Mouse (Mus musculus) C2C12 (cell line): ENCODE data around the gene Htt. TPM values are rescaled to one million over a fixed set of nuclear protein-coding genes. Genes with fewer than 3 reads are reported as not detected.

Experiments
- H3K27me3 ChIP-seq: one replicate; pipeline ENCODE4 v1.6.1; 2011; ENCODE audit not compliant: control insufficient read depth, insufficient read depth, insufficient read length
- H3K36me3 ChIP-seq: one replicate; pipeline ENCODE4 v1.6.1; 2011; ENCODE audit not compliant: control insufficient read depth, insufficient read depth
- H3K4me3 ChIP-seq: one replicate; pipeline ENCODE4 v1.5.1; 2011; ENCODE audit warnings: mild to moderate bottlenecking, control low read depth; ENCODE audit not compliant: poor library complexity, insufficient read depth, severe bottlenecking
- H3K79me2 ChIP-seq: one replicate; pipeline ENCODE4 v1.6.1; 2011; ENCODE audit not compliant: control insufficient read depth, insufficient read depth
- H3K79me3 ChIP-seq: one replicate; pipeline ENCODE4 v1.6.1; 2011; ENCODE audit warnings: low read depth, control low read depth
- H3ac ChIP-seq: one replicate; pipeline ENCODE3; 2011; ENCODE audit warnings: low read depth; ENCODE audit not compliant: control insufficient read depth, insufficient read length
- CEBPB ChIP-seq: IDR thresholded peaks from one replicate; pipeline ENCODE4 v1.6.1; 2011; ENCODE audit warnings: low read depth, mild to moderate bottlenecking, control low read depth, moderate library complexity
- CTCF ChIP-seq: IDR thresholded peaks from one replicate; pipeline ENCODE4 v1.5.1; 2011; ENCODE audit not compliant: control insufficient read depth, insufficient read depth, insufficient read length
- FOSL1 ChIP-seq: IDR thresholded peaks from one replicate; pipeline ENCODE4 v1.8.0; 2011; ENCODE audit warnings: mild to moderate bottlenecking, low read length; ENCODE audit not compliant: poor library complexity, insufficient read depth, severe bottlenecking
- MAX ChIP-seq: IDR thresholded peaks from one replicate; pipeline ENCODE4 v1.6.1; 2011; ENCODE audit warnings: mild to moderate bottlenecking, control low read depth
- MYOD1 ChIP-seq: IDR thresholded peaks from one replicate; pipeline ENCODE4 v1.6.1; 2011; ENCODE audit warnings: low read depth; ENCODE audit not compliant: control insufficient read depth, insufficient read length
- MYOG ChIP-seq: IDR thresholded peaks from one replicate; pipeline ENCODE4 v1.6.1; 2011; ENCODE audit not compliant: control insufficient read depth, insufficient read length; ENCODE audit errors: extremely low read depth
- USF1 ChIP-seq: IDR thresholded peaks from one replicate; pipeline ENCODE4 v1.6.1; 2011; ENCODE audit warnings: low read depth, mild to moderate bottlenecking, control low read depth, moderate library complexity
- polyA plus RNA-seq: library from polyadenylated mRNA; unstranded; fragments of >200 nt; fragmentation: generic; extraction: Trizol; gene quantifications from one replicate; pipeline ENCODE4 v1.2.1, GENCODE M21; 2012; ENCODE audit warnings: missing spikeins

Htt gene
- polyA plus RNA-seq, 1 experiment = 8.0 TPM

DNA sequence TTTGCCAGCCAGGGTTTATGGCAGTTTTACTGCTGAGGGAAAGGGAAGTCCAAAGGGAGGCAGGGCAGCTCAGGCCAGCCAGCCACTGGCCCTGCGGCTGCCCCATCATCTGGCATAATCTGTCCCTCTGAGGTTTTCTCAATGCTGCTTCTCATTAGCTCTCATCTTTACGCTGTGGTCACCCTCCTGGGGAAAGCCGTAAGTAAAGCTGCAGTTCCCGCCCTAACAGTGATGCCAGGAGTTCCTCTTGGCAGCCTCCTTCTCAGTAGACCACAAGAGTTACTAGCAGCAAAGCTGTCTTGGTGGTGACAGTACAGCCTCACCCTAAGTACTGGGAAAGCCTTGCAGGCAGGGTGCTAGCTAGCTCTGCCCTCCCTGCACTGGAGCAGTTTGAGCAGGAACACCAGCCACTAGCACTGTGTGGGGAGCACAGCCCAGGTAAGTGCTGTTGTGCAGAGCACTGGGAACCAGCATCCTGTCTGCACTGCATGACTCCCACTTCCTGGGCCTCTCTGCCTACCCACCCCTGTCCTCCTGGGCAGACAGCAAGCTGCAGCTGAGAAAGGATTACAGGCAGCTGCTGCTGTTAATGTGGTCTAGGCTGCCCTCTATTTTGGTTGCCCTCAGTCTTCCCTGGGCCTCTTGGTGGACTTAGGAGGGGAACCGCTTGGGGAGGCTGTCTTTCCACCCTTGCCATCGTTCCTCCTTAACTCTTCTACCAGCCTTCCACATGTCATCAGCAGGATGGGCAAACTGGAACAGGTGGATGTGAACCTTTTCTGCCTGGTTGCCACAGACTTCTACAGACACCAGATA lies 146.6 kb downstream of the Htt start, which contains the start of gene Msantd1:
Gene Msantd1, plus strand, starts transcription at position 103 of the 816 bp plus-strand sequence.
- Histone ChIP-seq H3K27me3 (no peaks in the 10 kb centered on the region), H3K79me2 (no peaks in the 10 kb centered on the region), H3K36me3 (peaks cover 27% of the 10 kb centered on the region), H3K79me3 (no peaks in the 10 kb centered on the region), H3ac (no peak within 1 kb of the TSS), H3K4me3 (no peak within 1 kb of the TSS)
- TF ChIP-seq USF1 (no peak), MYOG (no peak), CEBPB (no peak), MAX (no peak), FOSL1 (no peak), MYOD1 (no peak), CTCF (no peak)

- H3K36me3 ChIP-seq = peaks cover 26% of the 10 kb centered on the region
- TF ChIP-seq CEBPB (no peak), FOSL1 (no peak), MAX (no peak), MYOG (no peak), CTCF (no peak), MYOD1 (no peak), USF1 (no peak)
These were observed 147.4 kb downstream of the Htt start for GRCm38 (mm10) chr5:34908726-34909633.

DNA sequence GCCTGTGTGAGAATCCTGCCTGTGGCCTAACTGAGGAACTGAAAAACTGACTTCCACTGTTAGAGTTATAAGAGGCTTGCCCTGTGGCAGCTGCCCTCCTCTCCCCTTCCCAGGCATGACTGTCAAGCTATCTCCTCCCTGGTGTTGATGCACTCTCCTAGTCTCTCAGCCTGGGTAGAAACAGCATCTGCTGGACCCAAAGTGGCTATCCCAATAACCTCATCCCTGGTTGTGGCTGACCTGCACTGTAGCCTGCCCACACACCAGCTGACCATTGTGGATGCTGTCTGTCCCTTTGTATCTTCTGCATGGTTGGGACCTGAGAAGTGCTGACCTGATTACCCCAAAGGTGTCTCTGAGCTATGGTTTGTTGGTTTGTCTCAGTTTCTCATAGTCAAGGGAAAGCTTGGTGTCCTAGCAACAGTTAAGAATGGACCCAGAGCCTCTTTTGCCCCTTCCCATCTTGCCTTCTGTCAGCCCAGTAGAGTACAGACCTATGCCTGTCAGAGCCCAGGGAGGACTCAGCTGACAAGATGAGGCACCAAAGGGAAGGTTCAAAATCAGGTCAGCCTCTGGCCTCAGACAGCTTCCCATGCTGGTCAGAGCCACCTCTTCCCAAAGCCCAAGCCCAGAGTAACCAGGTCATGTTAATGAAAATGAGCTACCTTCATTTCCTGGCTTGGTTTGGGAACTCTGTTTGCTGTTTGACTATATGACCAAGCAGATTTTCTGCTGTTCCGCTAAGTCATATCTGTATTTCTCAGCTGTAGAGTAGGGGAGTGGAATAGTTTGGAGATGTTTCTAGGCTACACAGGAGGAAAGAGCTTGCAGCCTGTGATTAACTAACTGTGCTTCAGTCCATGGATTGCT lies 148.3 kb downstream of the Htt start:
- no peak overlapping the region for H3K4me3 ChIP-seq
- peaks cover 19% of the 10 kb centered on the region for H3K36me3 ChIP-seq
- H3K79me3 ChIP-seq = no peaks in the 10 kb centered on the region
- H3ac ChIP-seq = no peak overlapping the region
- no peaks in the 10 kb centered on the region for H3K27me3 ChIP-seq
- no peaks in the 10 kb centered on the region for H3K79me2 ChIP-seq
- TF ChIP-seq FOSL1 = no peak

More at GRCm38 (mm10) chr5:34908726-34909633, 147.4 kb downstream of the Htt start:
- H3ac ChIP-seq = no peak overlapping the region
- H3K79me2 ChIP-seq = no peaks in the 10 kb centered on the region
- H3K79me3 ChIP-seq = no peaks in the 10 kb centered on the region
- no peak overlapping the region for H3K4me3 ChIP-seq
- H3K27me3 ChIP-seq = no peaks in the 10 kb centered on the region

DNA sequence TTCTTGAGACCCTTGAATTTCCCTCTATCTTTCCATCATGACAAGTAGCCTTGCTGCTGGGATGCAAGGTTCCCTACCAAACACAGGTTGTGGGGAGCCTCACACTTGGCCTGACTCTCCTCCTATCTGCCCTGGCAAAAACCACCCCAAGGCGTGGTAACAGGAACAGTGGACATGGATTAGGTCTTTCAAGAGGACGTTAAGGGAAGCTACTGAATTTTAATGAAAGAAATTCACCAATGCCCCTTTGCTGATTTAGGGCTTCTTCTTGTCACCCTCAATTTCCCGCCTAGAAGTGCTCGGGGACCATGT lies 148.9 kb downstream of the Htt start:
- no peaks in the 10 kb centered on the region for H3K79me2 ChIP-seq
- no peak overlapping the region for H3ac ChIP-seq
- no peaks in the 10 kb centered on the region for H3K79me3 ChIP-seq
- TF ChIP-seq CEBPB (no peak), FOSL1 (no peak), USF1 (no peak), MYOG (no peak), MYOD1 (no peak), MAX (no peak), CTCF (no peak)
- no peak overlapping the region for H3K4me3 ChIP-seq
- no peaks in the 10 kb centered on the region for H3K27me3 ChIP-seq
- H3K36me3 ChIP-seq = peaks cover 14% of the 10 kb centered on the region

DNA sequence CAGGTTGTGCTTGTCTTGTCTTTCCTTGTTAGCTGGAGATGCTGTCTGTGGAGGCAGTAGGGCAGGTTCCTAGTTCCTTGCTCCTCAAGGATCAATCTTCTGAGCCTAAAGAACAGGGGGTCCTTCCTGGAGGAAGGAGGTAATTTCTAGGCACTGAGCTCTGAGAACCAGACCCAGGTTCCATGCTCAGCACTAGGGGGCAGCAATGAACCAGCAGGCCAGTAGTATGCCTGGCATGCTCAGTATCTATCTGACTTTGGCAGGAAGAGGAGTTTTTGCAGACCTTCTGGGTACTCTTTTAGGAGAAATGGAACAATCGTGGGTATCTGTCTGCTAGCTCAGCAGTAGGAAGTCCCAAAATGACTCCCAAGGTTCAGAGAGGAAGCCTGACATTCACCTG lies 154.3 kb downstream of the Htt start:
- peaks cover 5% of the 10 kb centered on the region for H3K27me3 ChIP-seq
- no peaks in the 10 kb centered on the region for H3K36me3 ChIP-seq
- H3ac ChIP-seq = no peak overlapping the region
- TF ChIP-seq MAX (no peak), CTCF (peak; percentile 81)
- no peaks in the 10 kb centered on the region for H3K79me2 ChIP-seq
- H3K4me3 ChIP-seq = no peak overlapping the region
- no peaks in the 10 kb centered on the region for H3K79me3 ChIP-seq
